Mouse (Mus musculus) MEL (cell line): ENCODE results near the gene Pou3f1. TPM values are rescaled to one million over a fixed set of nuclear protein-coding genes. Genes with fewer than 3 reads are reported as not detected.

Source experiments
- DNase-seq: peaks from one replicate; pipeline ENCODE4 v3.0.0; 2011; ENCODE audit warnings: low read depth, low spot score
- H3K27ac ChIP-seq: 2 replicates; pipeline ENCODE4 v1.5.1; 2012; ENCODE audit warnings: low read depth, mild to moderate bottlenecking, control low read depth, low read length, moderate library complexity; ENCODE audit not compliant: control insufficient read depth
- H3K27me3 ChIP-seq, 2 experiments: fragments of 150-350 bp in 1 of 2; sonication (generic) in 1 of 2; 2 replicates each; pipeline ENCODE4 v1.6.1; 2012; ENCODE audit warnings: low read length in 2 of 2, mild to moderate bottlenecking in 2 of 2, improper control_type of control experiment in 1 of 2, moderate library complexity in 1 of 2; ENCODE audit not compliant: insufficient read depth in 2 of 2, control insufficient read depth in 1 of 2
- H3K36me3 ChIP-seq, 2 experiments: 2 replicates each; pipeline ENCODE4 v1.6.1; 2012 to 2014; ENCODE audit warnings: low read length in 2 of 2, improper control_type of control experiment in 1 of 2, inconsistent platforms in 1 of 2, mild to moderate bottlenecking in 1 of 2; ENCODE audit not compliant: insufficient read depth in 2 of 2, control insufficient read depth in 1 of 2
- H3K4me1 ChIP-seq, 2 experiments: fragments of 150-350 bp in 1 of 2; sonication (generic) in 1 of 2; 2 replicates each; pipeline ENCODE4 v1.6.1; 2012; ENCODE audit warnings: low read length in 2 of 2, improper control_type of control experiment in 1 of 2, mild to moderate bottlenecking in 1 of 2; ENCODE audit not compliant: insufficient read depth in 2 of 2, control insufficient read depth in 1 of 2
- H3K4me3 ChIP-seq, 2 experiments: fragments of 150-350 bp in 1 of 2; sonication (generic) in 1 of 2; 2 replicates each; pipeline ENCODE4 v1.5.1; 2012; ENCODE audit warnings: low read depth in 2 of 2, low read length in 2 of 2, mild to moderate bottlenecking in 2 of 2, moderate library complexity in 2 of 2, control low read depth in 1 of 2, improper control_type of control experiment in 1 of 2; ENCODE audit not compliant: control insufficient read depth in 1 of 2, insufficient read depth in 1 of 2
- H3K79me2 ChIP-seq: 2 replicates; pipeline ENCODE4 v1.6.1; 2012; ENCODE audit warnings: mild to moderate bottlenecking, low read length, moderate library complexity; ENCODE audit not compliant: control insufficient read depth, poor library complexity, insufficient read depth
- H3K9ac ChIP-seq: 2 replicates; pipeline ENCODE4 v1.6.1; 2012; ENCODE audit warnings: low read depth, mild to moderate bottlenecking, control low read depth, low read length, moderate library complexity; ENCODE audit not compliant: control insufficient read depth, poor library complexity, severe bottlenecking
- H3K9me3 ChIP-seq: fragments of 150-350 bp; sonication (generic); replicated peaks from 2 replicates; pipeline ENCODE4 v1.6.1; 2012; ENCODE audit warnings: mild to moderate bottlenecking, low read length, improper control_type of control experiment, moderate library complexity; ENCODE audit not compliant: insufficient read depth
- BHLHE40 ChIP-seq: IDR thresholded peaks from 2 replicates; pipeline ENCODE4 v1.6.1; 2012; ENCODE audit warnings: low read depth, mild to moderate bottlenecking, inconsistent platforms, low read length, improper control_type of control experiment, borderline replicate concordance
- CHD1 ChIP-seq: IDR thresholded peaks from 2 replicates; pipeline ENCODE4 v1.6.1; 2012; ENCODE audit warnings: low read depth, mild to moderate bottlenecking, inconsistent platforms, low read length, improper control_type of control experiment
- CHD2 ChIP-seq: IDR thresholded peaks from 2 replicates; pipeline ENCODE4 v1.6.1; 2011; ENCODE audit warnings: low read length, improper control_type of control experiment
- E2F4 ChIP-seq: IDR thresholded peaks from 2 replicates; pipeline ENCODE4 v1.6.1; 2011; ENCODE audit warnings: low read depth, low read length, improper control_type of control experiment, borderline replicate concordance
- ELF1 ChIP-seq: IDR thresholded peaks from 2 replicates; pipeline ENCODE4 v1.6.1; 2014; ENCODE audit warnings: low read depth, mild to moderate bottlenecking, inconsistent platforms, low read length, improper control_type of control experiment, moderate library complexity
- EP300 ChIP-seq, 2 experiments: IDR thresholded peaks; 2 replicates each; pipeline ENCODE4 v1.6.1; 2011; ENCODE audit warnings: improper control_type of control experiment in 2 of 2, low read length in 2 of 2, low read depth in 1 of 2, mild to moderate bottlenecking in 1 of 2
- GABPA ChIP-seq: IDR thresholded peaks from 2 replicates; pipeline ENCODE4 v1.6.1; 2012; ENCODE audit warnings: low read depth, mild to moderate bottlenecking, inconsistent platforms, low read length, improper control_type of control experiment, moderate library complexity
- HCFC1 ChIP-seq: IDR thresholded peaks from 2 replicates; pipeline ENCODE4 v1.6.1; 2012; ENCODE audit warnings: low read depth, mild to moderate bottlenecking, inconsistent platforms, low read length, improper control_type of control experiment, moderate library complexity
- JUND ChIP-seq: IDR thresholded peaks from 2 replicates; pipeline ENCODE4 v1.6.1; 2011; ENCODE audit warnings: low read depth, mild to moderate bottlenecking, improper control_type of control experiment, low read length
- MAX ChIP-seq: IDR thresholded peaks from 2 replicates; pipeline ENCODE4 v1.6.1; 2011; ENCODE audit warnings: low read length, improper control_type of control experiment
- MAZ ChIP-seq: IDR thresholded peaks from 2 replicates; pipeline ENCODE4 v1.6.1; 2012; ENCODE audit warnings: low read depth, mild to moderate bottlenecking, inconsistent platforms, low read length, improper control_type of control experiment
- MEF2A ChIP-seq: IDR thresholded peaks from 2 replicates; pipeline ENCODE4 v1.6.1; 2014; ENCODE audit warnings: low read depth, mild to moderate bottlenecking, inconsistent platforms, low read length, improper control_type of control experiment; ENCODE audit not compliant: poor library complexity, insufficient replicate concordance, severe bottlenecking; ENCODE audit errors: extremely low read depth
- MXI1 ChIP-seq: IDR thresholded peaks from 2 replicates; pipeline ENCODE4 v1.6.1; 2011; ENCODE audit warnings: mild to moderate bottlenecking, low read depth, low read length, improper control_type of control experiment
- MYC ChIP-seq: IDR thresholded peaks from 2 replicates; pipeline ENCODE4 v1.6.1; 2011; ENCODE audit warnings: low read depth, mild to moderate bottlenecking, low read length, improper control_type of control experiment, moderate library complexity
- POLR2AphosphoS2 ChIP-seq: IDR thresholded peaks from 2 replicates; pipeline ENCODE4 v1.6.1; 2011; ENCODE audit warnings: low read length, improper control_type of control experiment
- POLR2AphosphoS5 ChIP-seq: IDR thresholded peaks from 2 replicates; pipeline ENCODE4 v1.6.1; 2012; ENCODE audit warnings: low read depth, borderline replicate concordance, mild to moderate bottlenecking, inconsistent platforms, low read length, moderate library complexity, mixed read lengths
- SMC3 ChIP-seq: IDR thresholded peaks from 2 replicates; pipeline ENCODE4 v1.6.1; 2011; ENCODE audit warnings: low read depth, low read length, improper control_type of control experiment
- TAL1 ChIP-seq: IDR thresholded peaks from 2 replicates; pipeline ENCODE4 v1.6.1; 2012; ENCODE audit warnings: mild to moderate bottlenecking, inconsistent platforms, low read length, moderate library complexity, mixed read lengths
- USF1 ChIP-seq: IDR thresholded peaks from 2 replicates; pipeline ENCODE4 v1.6.1; 2014; ENCODE audit warnings: low read depth, mild to moderate bottlenecking, inconsistent platforms, low read length, improper control_type of control experiment, moderate library complexity
- USF2 ChIP-seq, 2 experiments: IDR thresholded peaks; 2 replicates each; pipeline ENCODE4 v1.6.1; 2011 to 2012; ENCODE audit warnings: improper control_type of control experiment in 2 of 2, low read length in 2 of 2, borderline replicate concordance in 1 of 2, inconsistent platforms in 1 of 2, low read depth in 1 of 2, mild to moderate bottlenecking in 1 of 2; ENCODE audit not compliant: insufficient read depth in 1 of 2
- ZKSCAN1 ChIP-seq: IDR thresholded peaks from 2 replicates; pipeline ENCODE4 v1.6.1; 2012; ENCODE audit warnings: low read depth, mild to moderate bottlenecking, inconsistent platforms, low read length, improper control_type of control experiment, moderate library complexity
- polyA plus RNA-seq, 2 experiments: library from polyadenylated mRNA; stranded (reverse) in 1 of 2; unstranded in 1 of 2; fragments of >175 nt in 1 of 2; fragments of >200 nt in 1 of 2; gene quantifications; 2 replicates each; pipeline versions ENCODE4 v1.2.1 to v1.2.4; 2012; ENCODE audit warnings: low replicate concordance in 2 of 2, low read depth in 1 of 2; ENCODE audit not compliant: insufficient read length in 2 of 2, insufficient read depth in 1 of 2, missing spikeins in 1 of 2
- total RNA-seq: library from RNA; depleted of rRNA; stranded (reverse); fragments of 300-350 nt; gene quantifications from 2 replicates; pipeline ENCODE4 v1.2.3, GENCODE M21; 2012

Gene Pou3f1
- total and polyA plus RNA-seq, 3 experiments, result not detected

DNA sequence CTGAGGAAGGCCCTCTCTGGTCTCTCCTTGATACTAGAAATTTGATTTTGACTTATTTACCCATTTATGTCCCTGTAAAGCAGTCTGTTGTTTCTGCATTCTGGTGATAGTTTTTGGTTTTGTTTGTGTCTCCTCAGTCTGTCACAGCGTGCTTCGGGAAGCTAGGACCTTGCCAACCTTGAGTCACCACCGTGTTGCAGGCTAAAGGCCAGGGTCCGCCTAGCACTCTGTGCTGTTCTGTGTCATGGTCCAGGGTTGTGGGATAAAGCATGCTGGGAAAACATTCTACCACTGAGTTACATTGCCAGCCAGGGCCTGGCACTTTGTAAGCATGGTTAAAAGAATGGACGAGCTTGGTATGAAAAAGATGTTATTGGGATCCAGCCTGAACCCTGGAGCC, 34.0 kb upstream of the Pou3f1 start:
- TF ChIP-seq BHLHE40, result no peak
- TF ChIP-seq SMC3, result no peak
- TF ChIP-seq E2F4, result no peak
- no peak for TF ChIP-seq MYC
- no peak for TF ChIP-seq MAX
- TF ChIP-seq GABPA, result no peak
- TF ChIP-seq ZKSCAN1, result no peak
- TF ChIP-seq JUND, result no peak
- TF ChIP-seq POLR2AphosphoS2, result no peak
- TF ChIP-seq HCFC1, result no peak
- TF ChIP-seq ELF1, result no peak
- no peak for TF ChIP-seq MEF2A
- no peak for TF ChIP-seq USF2 (IDR thresholded peaks at IDR 0.05; ENCODE audit: borderline replicate concordance in 1 of 2, insufficient read depth in 1 of 2, low read depth in 1 of 2, low read length in 2 of 2)
- no peak for TF ChIP-seq TAL1
- no peak for TF ChIP-seq POLR2AphosphoS5
- no peak for TF ChIP-seq MAZ
- TF ChIP-seq CHD2, result no peak
- no peak for TF ChIP-seq USF1
- TF ChIP-seq MXI1, result no peak

GRCm38 (mm10) chr4:124624111-124624581, 32.5 kb upstream of the Pou3f1 start:
- Histone ChIP-seq H3K4me1 (no peaks in the 10 kb centered on the region), H3K9me3 (no peaks in the 10 kb centered on the region), H3K27me3 (no peaks in the 10 kb centered on the region), H3K27ac (no peak overlapping the region), H3K9ac (no peak overlapping the region), H3K4me3 (no peak overlapping the region), H3K36me3 (no peaks in the 10 kb centered on the region), H3K79me2 (no peaks in the 10 kb centered on the region)
- no peak for DNase-seq
- TF ChIP-seq JUND (no peak), E2F4 (no peak), HCFC1 (no peak), MAZ (no peak), BHLHE40 (no peak), ELF1 (no peak), CHD1 (no peak), USF2 (IDR thresholded peaks at IDR 0.05; ENCODE audit: borderline replicate concordance in 1 of 2, insufficient read depth in 1 of 2, low read depth in 1 of 2, low read length in 2 of 2) (no peak), EP300 (IDR thresholded peaks at IDR 0.05; ENCODE audit: low read depth in 1 of 2, low read length in 2 of 2) (no peak)

More for the DNA sequence above, 34.0 kb upstream of the Pou3f1 start:
- Histone ChIP-seq H3K9me3 (no peaks in the 10 kb centered on the region), H3K9ac (no peak overlapping the region), H3K27me3 (no peaks in the 10 kb centered on the region), H3K36me3 (no peaks in the 10 kb centered on the region), H3K4me3 (no peak overlapping the region), H3K79me2 (no peaks in the 10 kb centered on the region), H3K27ac (no peak overlapping the region), H3K4me1 (no peaks in the 10 kb centered on the region)
- no peak for DNase-seq
